Mouse (Mus musculus) lung, postnatal 0 days (tissue): ENCODE measurements around the gene Igf2bp2. TPM values are rescaled to one million over a fixed set of nuclear protein-coding genes. Genes with fewer than 3 reads are reported as not detected.

ENCODE experiments used
- ATAC-seq: fragments of 200-750 bp; cut with Nextera tagmentation; 2 replicates; pipeline ENCODE4 v1.8.0; 2017; ENCODE audit warnings: moderate library complexity
- DNase-seq: peaks from one replicate; pipeline ENCODE4 v3.0.0-alpha.2; 2016; ENCODE audit warnings: low spot score
- H3K27ac ChIP-seq: fragments of 300-500 bp; sonication (generic); 2 replicates; pipeline ENCODE4 v1.5.1; 2014; ENCODE audit warnings: antibody characterized with exemption, mild to moderate bottlenecking, low read length, mixed read lengths
- H3K27me3 ChIP-seq: fragments of 300-500 bp; sonication (generic); replicated peaks from 2 replicates; pipeline ENCODE4 v1.6.1; 2014; ENCODE audit warnings: low read length, mixed read lengths; ENCODE audit not compliant: insufficient read depth
- H3K36me3 ChIP-seq: fragments of 300-500 bp; sonication (generic); 2 replicates; pipeline ENCODE4 v1.6.1; 2014; ENCODE audit warnings: low read length, mixed read lengths; ENCODE audit not compliant: insufficient read depth
- H3K4me1 ChIP-seq: fragments of 300-500 bp; sonication (generic); 2 replicates; pipeline ENCODE4 v1.6.1; 2014; ENCODE audit warnings: antibody characterized with exemption, low read depth, low read length, mixed read lengths; ENCODE audit not compliant: insufficient read depth
- H3K4me2 ChIP-seq: fragments of 300-500 bp; sonication (generic); replicated peaks from 2 replicates; pipeline ENCODE4 v1.6.1; 2014; ENCODE audit warnings: low read depth, mild to moderate bottlenecking, low read length, moderate library complexity, mixed read lengths
- H3K4me3 ChIP-seq: fragments of 300-500 bp; sonication (generic); 2 replicates; pipeline ENCODE4 v1.5.1; 2014; ENCODE audit warnings: low read depth, low read length
- H3K9ac ChIP-seq: fragments of 300-500 bp; sonication (generic); replicated peaks from 2 replicates; pipeline ENCODE4 v1.6.1; 2014; ENCODE audit warnings: low read depth, mild to moderate bottlenecking
- H3K9me3 ChIP-seq: fragments of 300-500 bp; sonication (generic); 2 replicates; pipeline ENCODE4 v1.6.1; 2016; ENCODE audit warnings: low read length, mixed read lengths
- CTCF ChIP-seq: IDR thresholded peaks from 2 replicates; pipeline ENCODE4 v1.5.1; 2016; ENCODE audit warnings: antibody characterized with exemption, mild to moderate bottlenecking
- EP300 ChIP-seq: IDR thresholded peaks from 2 replicates; pipeline ENCODE4 v1.6.1; 2016; ENCODE audit warnings: antibody characterized with exemption, mild to moderate bottlenecking, control low read depth
- WGBS: fragments of 180-500 bp; shearing (Covaris S2); extraction: QIAGEN DNeasy Blood & Tissue Kit; methylation state at CpG from one replicate; pipeline ENCODE4 v1.1.7; 2014; 5-methylcytosine and 5-hydroxymethylcytosine counted together
- polyA plus RNA-seq: library from polyadenylated mRNA; unstranded; fragments of >200 nt; fragmentation: Nextera tagmentation; extraction: Ambion mirVana; gene quantifications from 2 replicates; pipeline ENCODE4 v1.2.1, GENCODE M21; 2015

Gene Igf2bp2
- polyA plus RNA-seq, 1 experiment from 2014 or later, result 22.2 TPM

DNA sequence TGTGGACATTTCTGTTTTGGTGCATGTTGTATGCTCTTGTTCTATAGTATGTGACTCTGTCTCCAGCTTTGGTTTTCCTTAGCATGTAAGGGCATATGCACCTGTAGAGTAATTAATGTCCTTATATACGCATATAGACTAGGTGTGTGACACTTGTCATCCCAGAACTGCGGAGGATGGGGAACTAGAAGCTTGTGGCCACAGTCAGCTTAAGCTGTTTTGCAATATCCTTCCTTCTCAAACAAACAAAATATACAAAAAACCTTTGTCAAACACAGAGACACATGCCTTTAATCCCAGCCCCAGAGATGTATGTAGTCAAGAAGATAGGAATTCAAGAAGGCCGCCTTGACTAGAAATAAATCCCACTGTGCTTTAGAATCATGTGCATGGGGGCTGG, 117.2 kb downstream of the Igf2bp2 start:
- Histone ChIP-seq H3K4me2 (no peak overlapping the region), H3K4me3 (no peak overlapping the region), H3K27me3 (no peaks in the 10 kb centered on the region), H3K9ac (no peak overlapping the region), H3K9me3 (no peaks in the 10 kb centered on the region), H3K4me1 (no peaks in the 10 kb centered on the region), H3K27ac (no peak overlapping the region), H3K36me3 (0 out of 2 replicates have a peak, but pooled peaks cover 20% of the 10 kb centered on the region)
- 96% methylated on average over 3 of the region's 3 CpGs for WGBS
- no peak for ATAC-seq
- no peak for DNase-seq
- no peak for TF ChIP-seq CTCF
- TF ChIP-seq EP300, result no peak

DNA sequence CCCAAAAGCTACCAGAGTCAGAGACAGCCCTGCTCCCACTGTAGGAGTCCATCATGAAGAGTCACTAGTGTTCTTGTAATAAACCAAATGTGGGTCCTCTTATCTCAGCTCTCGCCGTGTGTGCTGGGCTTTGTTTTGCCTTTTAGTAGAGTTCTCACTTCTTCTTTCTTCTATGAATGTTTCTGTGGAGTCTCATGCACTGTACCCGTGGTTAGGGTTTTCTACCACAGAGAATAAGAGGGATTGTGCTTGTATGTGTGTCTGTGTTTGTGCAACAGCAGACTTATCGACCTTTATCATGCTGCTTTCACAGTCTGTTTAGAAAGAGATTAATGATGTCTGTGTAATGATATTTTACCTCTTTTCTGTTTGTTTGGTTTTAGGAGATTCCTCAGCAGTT, 119.3 kb downstream of the Igf2bp2 start:
- ATAC-seq (no peak), DNase-seq (no peak)
- WGBS, result 77% methylated on average over 4 of the region's 4 CpGs
- no peak overlapping the region for H3K4me3 ChIP-seq
- no peaks in the 10 kb centered on the region for H3K9me3 ChIP-seq
- peaks cover 32% of the 10 kb centered on the region; the same call in 1 of the 2 replicates for H3K36me3 ChIP-seq
- H3K27me3 ChIP-seq, result no peaks in the 10 kb centered on the region
- H3K4me2 ChIP-seq, result no peak overlapping the region
- H3K4me1 ChIP-seq, result no peaks in the 10 kb centered on the region
- H3K9ac ChIP-seq, result no peak overlapping the region
- no peak overlapping the region for H3K27ac ChIP-seq
- TF ChIP-seq CTCF (no peak), EP300 (no peak)

DNA sequence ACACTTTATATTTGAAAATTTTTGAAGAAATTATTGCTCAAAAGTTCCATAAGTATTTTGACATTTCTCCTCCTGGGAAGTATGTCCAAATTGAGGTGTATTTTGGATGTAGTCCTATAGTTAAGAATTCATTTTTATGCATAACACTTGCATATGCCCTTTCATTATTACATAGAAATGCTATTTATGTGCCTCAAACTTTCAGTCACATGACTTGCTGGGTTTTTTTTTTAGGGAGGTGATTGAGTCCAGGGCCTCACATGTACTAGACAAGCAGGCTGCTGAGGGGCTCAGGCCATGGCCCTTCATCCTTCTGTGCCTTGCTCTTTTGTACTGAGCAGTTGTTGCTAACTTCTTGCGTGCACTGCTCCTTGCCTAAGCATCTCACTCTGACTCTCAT, 123.1 kb downstream of the Igf2bp2 start:
- Histone ChIP-seq H3K27me3 (no peaks in the 10 kb centered on the region), H3K4me1 (no peaks in the 10 kb centered on the region), H3K9ac (no peak overlapping the region), H3K36me3 (peaks cover 40% of the 10 kb centered on the region; the same call in 1 of the 2 replicates), H3K4me3 (no peak overlapping the region), H3K27ac (no peak overlapping the region), H3K9me3 (no peaks in the 10 kb centered on the region), H3K4me2 (no peak overlapping the region)
- 97% methylated on average over 1 of the region's 1 CpGs for WGBS
- TF ChIP-seq CTCF, result no peak
- no peak for TF ChIP-seq EP300
- no peak for DNase-seq
- no peak for ATAC-seq

DNA sequence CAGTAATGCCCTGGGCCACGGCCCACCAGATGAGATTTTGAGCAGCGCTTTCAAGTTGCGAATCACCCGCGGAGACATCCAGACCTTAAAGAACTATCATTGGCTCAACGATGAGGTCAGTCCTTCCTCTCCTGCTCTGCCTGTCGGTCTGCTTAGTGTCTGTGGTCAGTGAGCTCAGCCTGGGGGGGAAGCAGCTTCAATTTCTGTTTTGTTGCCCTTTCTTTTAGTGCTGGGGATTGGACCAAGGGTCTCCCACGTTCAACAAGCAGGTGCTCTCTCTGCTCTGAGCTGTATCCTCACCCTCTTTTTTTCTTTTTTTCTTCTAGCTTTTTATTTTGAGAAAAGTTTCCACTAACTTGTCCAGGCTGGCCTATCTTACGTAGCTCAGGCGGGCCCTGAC, 124.5 kb downstream of the Igf2bp2 start:
- Histone ChIP-seq H3K9ac (no peak overlapping the region), H3K4me2 (no peak overlapping the region), H3K27me3 (no peaks in the 10 kb centered on the region), H3K4me1 (no peaks in the 10 kb centered on the region), H3K27ac (no peak overlapping the region), H3K9me3 (no peaks in the 10 kb centered on the region), H3K4me3 (no peak overlapping the region), H3K36me3 (peaks cover 32% of the 10 kb centered on the region; the same call in 1 of the 2 replicates)
- ATAC-seq (no peak), DNase-seq (no peak)
- 88% methylated on average over 10 of the region's 10 CpGs for WGBS
- TF ChIP-seq CTCF, result no peak
- no peak for TF ChIP-seq EP300

DNA sequence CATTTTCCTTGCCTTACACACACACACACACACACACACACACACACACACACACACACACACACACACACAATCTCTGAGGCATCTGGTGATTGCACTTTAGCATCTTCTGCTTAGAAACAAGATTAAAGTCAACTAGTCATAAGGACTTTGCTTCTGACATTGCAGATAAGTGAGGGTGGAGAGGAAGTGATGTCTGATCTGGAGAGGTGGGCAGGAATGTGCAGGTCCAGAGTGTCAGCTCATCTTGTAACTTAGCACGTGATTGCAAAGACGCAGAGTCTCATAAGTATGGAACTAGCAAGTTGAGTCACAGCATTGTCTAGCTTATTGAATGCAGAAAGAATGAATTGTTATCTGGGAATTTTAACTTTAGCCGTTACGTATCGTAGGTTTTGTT, 135.6 kb downstream of the Igf2bp2 start:
- no peak for ATAC-seq

DNA sequence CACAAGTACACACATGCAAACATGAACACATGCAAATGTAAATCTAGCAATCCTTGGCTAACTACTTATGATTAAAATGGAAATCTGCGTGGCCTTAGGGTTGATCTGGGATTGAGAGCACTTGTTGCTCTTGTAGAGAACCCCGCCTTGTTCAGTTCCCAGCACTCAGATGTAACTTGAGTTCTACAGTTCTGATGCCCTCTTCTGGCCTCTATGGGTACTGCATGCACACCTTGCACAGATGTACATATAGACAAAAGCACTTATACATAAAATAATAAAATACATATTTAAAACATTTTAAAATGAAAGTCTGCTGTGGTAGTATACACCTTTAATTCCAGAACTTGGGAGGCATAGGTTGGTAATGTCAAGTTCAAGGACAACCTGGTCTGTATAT, 141.0 kb downstream of the Igf2bp2 start:
- no peaks in the 10 kb centered on the region for H3K4me1 ChIP-seq
- 91% methylated on average over 2 of the region's 2 CpGs for WGBS
- no peak overlapping the region for H3K27ac ChIP-seq
- H3K4me3 ChIP-seq, result no peak overlapping the region
- H3K4me2 ChIP-seq, result no peak overlapping the region
- ATAC-seq (no peak), DNase-seq (no peak)
- peaks cover 3% of the 10 kb centered on the region; the same call in 1 of the 2 replicates for H3K9me3 ChIP-seq
- H3K36me3 ChIP-seq, result peaks cover 10% of the 10 kb centered on the region
- H3K27me3 ChIP-seq, result no peaks in the 10 kb centered on the region
- no peak for TF ChIP-seq EP300
- TF ChIP-seq CTCF, result peak; percentile 66
- no peak overlapping the region for H3K9ac ChIP-seq

More for the DNA sequence above, 135.6 kb downstream of the Igf2bp2 start:
- H3K9me3 ChIP-seq, result no peaks in the 10 kb centered on the region
- no peak overlapping the region for H3K4me3 ChIP-seq
- no peak overlapping the region for H3K27ac ChIP-seq
- no peak overlapping the region for H3K4me2 ChIP-seq
- no peak overlapping the region for H3K9ac ChIP-seq
- TF ChIP-seq EP300, result no peak
- no peak for TF ChIP-seq CTCF
- H3K4me1 ChIP-seq, result no peaks in the 10 kb centered on the region
- 97% methylated on average over 5 of the region's 5 CpGs for WGBS
- DNase-seq, result no peak
- peaks cover 34% of the 10 kb centered on the region for H3K36me3 ChIP-seq
- no peaks in the 10 kb centered on the region for H3K27me3 ChIP-seq

DNA sequence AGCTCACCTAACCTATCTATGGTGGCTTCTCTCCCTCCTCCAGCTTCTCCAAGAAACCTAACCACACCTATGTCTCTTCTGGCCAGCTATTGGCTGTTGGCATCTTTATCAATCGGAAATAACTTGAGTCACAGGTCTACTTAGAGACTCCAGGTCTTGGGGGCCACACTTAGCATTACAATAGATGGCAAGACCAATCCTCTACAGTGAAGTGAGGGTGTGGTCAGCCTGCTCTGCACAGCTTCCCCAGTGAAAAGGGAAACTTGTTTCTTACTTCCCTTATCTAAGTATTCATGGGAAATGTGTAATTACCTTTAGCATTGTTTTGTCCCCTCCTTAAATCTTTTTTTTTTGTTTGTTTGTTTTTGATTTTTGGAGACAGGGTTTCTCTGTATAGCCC, 147.5 kb downstream of the Igf2bp2 start:
- no peak for DNase-seq
- H3K36me3 ChIP-seq, result no peaks in the 10 kb centered on the region; the same call in 1 of the 2 replicates
- no peak overlapping the region for H3K27ac ChIP-seq
- H3K27me3 ChIP-seq, result no peaks in the 10 kb centered on the region
- H3K4me3 ChIP-seq, result no peak overlapping the region
- H3K4me1 ChIP-seq, result no peaks in the 10 kb centered on the region
- H3K9me3 ChIP-seq, result no peaks in the 10 kb centered on the region
- no peak overlapping the region for H3K9ac ChIP-seq
- no peak for TF ChIP-seq CTCF
- TF ChIP-seq EP300, result no peak
- no peak overlapping the region for H3K4me2 ChIP-seq
- no peak for ATAC-seq
- WGBS, result 87% methylated on average over 1 of the region's 1 CpGs
